Mouse (Mus musculus) kidney, adult 8-10 months (tissue): ENCODE data around the gene Nipal4.

Experiments used
- DNase-seq, 2 experiments: peaks; one replicate each; pipeline ENCODE4 v3.0.0; 2022

Nipal4 gene

DNA sequence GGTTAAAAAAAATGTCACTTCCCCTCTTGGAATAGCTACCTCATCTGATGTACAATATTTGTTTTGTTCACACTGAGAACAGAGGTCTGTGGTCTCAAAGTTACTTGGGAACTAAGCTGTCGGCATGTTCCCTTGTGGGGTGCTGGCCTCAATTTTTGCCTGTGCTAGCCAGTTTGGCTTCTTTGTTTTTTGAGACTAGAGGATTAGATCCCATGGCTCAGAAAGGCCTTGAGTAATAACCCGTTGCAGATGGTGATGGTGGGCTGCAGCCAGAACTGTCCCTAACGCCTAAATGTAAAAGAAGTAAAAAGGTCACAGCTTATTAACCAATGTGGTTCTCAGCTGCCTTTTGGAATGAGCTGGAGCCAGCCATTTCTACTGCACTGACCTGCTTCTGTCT, 53.1 kb downstream of the Nipal4 start:
- no peak for DNase-seq

DNA sequence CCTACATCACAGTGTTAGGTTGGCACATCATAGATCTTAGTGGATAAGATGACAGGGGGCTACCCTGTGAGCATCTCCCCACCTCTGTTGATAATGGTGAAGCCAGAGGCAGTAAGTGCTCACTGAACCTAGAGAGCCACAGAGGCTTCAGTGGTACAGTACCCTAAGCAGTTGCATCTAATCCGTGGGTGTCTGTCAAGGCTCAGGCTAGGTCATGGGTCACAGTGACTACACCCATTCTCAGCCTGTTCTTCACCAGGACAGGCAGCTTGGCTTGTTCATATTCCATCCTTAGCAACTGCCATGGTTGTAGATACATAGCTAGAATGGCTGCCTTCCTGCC, 55.4 kb downstream of the Nipal4 start:
- DNase-seq = no peak

DNA sequence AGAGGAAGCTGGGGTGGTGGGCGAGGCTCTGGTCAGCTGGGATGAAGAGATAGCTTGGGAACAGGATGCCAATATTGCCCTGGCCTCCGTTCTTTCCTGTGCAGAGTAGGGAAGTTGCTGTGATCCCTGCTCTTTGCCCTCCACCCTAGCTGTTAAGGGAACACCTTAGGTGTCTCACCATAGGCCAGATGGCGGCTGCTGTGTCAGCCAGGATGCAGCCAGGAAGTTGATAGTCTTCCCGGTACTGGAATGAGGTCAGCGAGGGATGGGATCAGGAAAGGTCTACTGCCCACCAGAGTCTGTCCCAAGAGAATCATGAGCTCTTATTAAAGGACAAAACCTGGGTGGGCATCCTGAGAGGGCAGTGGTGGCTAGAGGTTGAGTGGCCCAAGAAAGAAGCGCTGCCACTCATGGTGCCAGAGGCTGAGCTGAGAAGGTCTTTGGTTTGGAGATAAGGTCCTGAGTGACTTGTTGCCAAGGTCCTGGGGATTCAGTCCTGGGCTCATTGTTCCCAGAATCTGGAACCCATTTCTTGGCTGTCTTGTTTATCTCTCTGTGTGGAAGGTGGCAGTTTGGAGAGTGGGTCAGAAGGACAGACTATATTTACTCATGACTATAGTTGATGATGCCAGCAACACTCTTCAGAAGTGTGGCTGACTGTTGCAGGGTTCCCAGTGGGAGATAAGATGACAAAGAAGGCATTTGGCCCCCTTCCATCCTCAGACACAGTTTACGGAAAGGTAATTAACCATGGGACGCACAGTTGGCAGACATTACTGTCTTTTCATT, 56.0 kb downstream of the Nipal4 start:
- DNase-seq = no peak

DNA sequence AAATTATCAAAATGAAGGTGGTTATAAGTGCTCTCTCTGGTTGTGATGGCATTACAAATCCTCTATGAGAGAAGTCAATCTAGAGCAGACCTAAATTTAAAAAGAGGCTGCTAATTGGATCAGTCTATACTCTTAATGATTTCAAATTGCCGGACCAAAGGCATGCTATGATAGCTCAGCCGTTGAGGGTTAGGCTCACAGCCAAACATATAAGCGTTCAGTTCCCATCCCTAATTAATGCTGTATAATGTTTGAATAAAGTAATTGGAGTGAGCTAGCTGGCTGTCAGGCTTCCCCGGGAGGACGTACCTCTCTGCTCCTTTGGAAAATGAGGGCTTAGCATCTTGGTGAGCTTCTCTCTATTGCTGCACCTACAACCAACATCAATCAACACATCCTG, 57.1 kb downstream of the Nipal4 start:
- no peak for DNase-seq

DNA sequence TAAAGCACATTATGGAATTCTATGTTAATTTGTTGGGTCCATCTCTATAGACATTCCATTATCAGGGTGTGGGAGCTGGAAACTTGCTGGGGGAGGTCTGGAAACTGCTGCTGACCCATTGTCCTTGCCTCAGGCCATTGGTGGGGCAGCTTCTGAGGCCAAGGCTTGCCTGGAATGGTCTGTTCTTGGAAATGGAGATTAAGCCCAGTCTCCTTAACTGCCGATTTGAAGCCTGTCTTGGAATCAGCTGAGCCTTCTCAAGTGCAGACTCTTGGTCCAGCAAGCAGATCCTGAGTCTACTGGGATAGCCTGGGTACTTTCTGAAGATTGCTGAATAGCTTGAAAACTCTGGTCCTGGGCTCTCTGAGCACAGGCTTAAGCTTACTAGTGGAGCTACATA, 59.3 kb downstream of the Nipal4 start:
- DNase-seq = no peak

DNA sequence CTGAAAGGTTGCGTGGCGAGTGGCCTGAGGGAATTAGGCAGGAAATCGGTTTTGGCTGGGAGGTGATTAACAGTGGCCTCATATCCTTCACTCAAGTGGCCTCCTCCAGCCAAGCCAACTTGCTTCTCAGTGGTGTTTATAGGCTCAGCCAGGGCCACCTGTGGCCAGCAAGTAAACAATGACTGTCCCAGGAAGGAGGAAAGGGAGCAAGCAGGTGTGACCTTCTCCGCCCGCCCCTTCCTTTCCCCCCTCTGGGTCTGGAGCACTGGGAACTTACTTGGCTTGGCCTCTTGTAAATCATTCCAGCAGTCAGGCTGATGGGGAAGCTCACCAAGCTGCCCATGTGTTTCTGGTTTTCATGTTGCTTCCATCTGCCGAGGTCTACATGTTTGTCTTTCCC, 64.2 kb downstream of the Nipal4 start:
- no peak for DNase-seq
